Mouse (Mus musculus) bone marrow macrophage, adult 2 months (primary cell): ENCODE data around the gene Mfsd6l.

Experiments
- CTCF ChIP-seq: IDR thresholded peaks from 2 replicates; pipeline ENCODE4 v1.5.1; 2012; ENCODE audit warnings: low read depth, mild to moderate bottlenecking, low read length, moderate library complexity
- POLR2A ChIP-seq: IDR thresholded peaks from 2 replicates; pipeline ENCODE4 v1.6.1; 2012; ENCODE audit warnings: mild to moderate bottlenecking, low read depth, low read length, borderline replicate concordance

DNA sequence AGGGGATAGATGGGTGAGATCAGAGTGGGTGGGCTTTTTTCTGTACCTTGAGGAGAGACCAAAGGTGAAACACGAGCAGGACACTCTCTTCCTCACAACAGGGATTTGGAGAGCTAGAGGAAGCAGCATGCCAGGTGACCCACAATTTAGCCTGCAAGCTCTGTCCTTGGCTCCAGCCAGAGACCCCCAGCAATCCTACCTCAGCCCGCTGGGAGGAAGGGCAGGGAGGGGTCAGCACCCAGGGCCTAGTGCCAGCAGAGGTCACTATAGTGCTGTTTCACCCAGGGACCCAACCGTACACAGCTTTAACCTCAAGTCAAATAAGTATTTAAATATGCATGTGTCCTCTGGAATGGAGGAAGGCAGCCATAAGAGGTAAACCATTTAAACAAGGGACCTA, 29.9 kb downstream of the Mfsd6l start:
- TF ChIP-seq POLR2A, result no peak
- TF ChIP-seq CTCF, result peak; percentile 26; the same call in 1 of the 2 replicates
